Mouse (Mus musculus) cerebellum, adult 2 months (tissue): ENCODE data around the gene Spdya.

Experiments used
- CTCF ChIP-seq: fragments of 200-500 bp; IDR thresholded peaks from 2 replicates; pipeline ENCODE4 v1.5.1; 2011; ENCODE audit warnings: low read depth, mild to moderate bottlenecking, control low read depth, low read length, moderate library complexity, borderline replicate concordance; ENCODE audit not compliant: insufficient read depth
- POLR2A ChIP-seq: fragments of 200-500 bp; IDR thresholded peaks from 2 replicates; pipeline ENCODE4 v1.6.1; 2011; ENCODE audit warnings: low read length, control low read depth, borderline replicate concordance; ENCODE audit not compliant: insufficient read depth

GRCm38 (mm10) chr17:71616319-71617032 is 64.6 kb downstream of the Spdya start:
- no peak for TF ChIP-seq POLR2A
- TF ChIP-seq CTCF = no peak
